15 mouse cellular contexts compared by ENCODE assay signal in the genomic region with DNA sequence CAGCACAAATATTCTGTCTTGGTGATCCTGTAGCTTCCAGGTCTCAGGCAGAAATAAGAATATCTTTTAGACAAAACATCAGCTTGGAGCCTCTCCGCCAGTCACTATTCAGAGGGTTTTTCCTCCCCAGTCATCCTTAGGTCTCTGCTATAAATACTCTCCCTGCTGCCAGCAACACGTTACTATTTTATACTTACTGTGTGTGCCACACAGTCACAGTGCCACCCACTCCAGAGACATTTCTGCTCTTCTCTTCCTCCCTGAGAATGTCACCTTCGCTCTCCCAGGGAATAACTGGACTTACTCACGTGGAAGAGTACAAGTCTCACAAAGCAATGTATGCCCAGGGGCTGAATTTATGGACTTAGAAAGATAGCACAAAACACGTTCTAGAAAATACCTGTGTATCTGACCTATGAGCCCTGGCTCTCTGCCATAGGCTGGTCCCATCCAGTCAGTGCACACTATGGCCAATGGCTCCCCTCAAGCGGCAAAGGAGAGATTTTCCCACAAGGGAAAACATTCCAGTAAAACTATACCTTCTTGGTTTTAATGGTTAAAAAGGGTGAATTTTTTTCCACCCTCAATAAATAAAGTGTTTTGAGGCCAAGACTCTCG.
A peak's percentile ranks its signal among the peaks of the same experiment; 100 is the strongest.
DNase-seq lines count a peak whose midpoint lies in the region; ATAC-seq and TF ChIP-seq lines count a peak whose summit lies in the region.
"Had no signal": no experiment of that assay in that cellular context is flagged by ENCODE, and none has a peak within 500 bp of the region (broad histone marks: within the 10 kb centered on the region; RNA-seq: fewer than 3 reads in every experiment).

No protein-coding gene starts in this region.

- H3K4me2 ChIP-seq in forebrain, postnatal 0 days (ENCODE audit: low read depth), result no peak overlapping the region
- no peak overlapping the region for H3K4me2 ChIP-seq in forebrain, embryonic 15.5 days (replicated peaks)
- H3K4me2 ChIP-seq: hindbrain, embryonic 13.5 days; liver, embryonic 13.5 days; lung, embryonic 14.5 days; stomach, embryonic 15.5 days had no signal

- H3K4me3 ChIP-seq in forebrain, postnatal 0 days (ENCODE audit: low read depth, low read length), result no peak overlapping the region
- H3K4me3 ChIP-seq in forebrain, embryonic 15.5 days, result no peak overlapping the region
- H3K4me3 ChIP-seq: embryonic facial prominence, embryonic 10.5 days; heart, embryonic 10.5 days; hindbrain, embryonic 13.5 days; liver, embryonic 13.5 days; stomach, embryonic 15.5 days had no signal

- no peaks in the 10 kb centered on the region for H3K36me3 ChIP-seq in forebrain, postnatal 0 days (ENCODE audit: insufficient read depth)
- H3K36me3 ChIP-seq in forebrain, embryonic 15.5 days, result no peaks in the 10 kb centered on the region
- H3K36me3 ChIP-seq: embryonic facial prominence, embryonic 10.5 days; heart, embryonic 10.5 days; hindbrain, embryonic 13.5 days; liver, embryonic 13.5 days; stomach, embryonic 15.5 days had no signal

- peaks cover 10% of the 10 kb centered on the region; the same call in 1 of the 2 replicates for H3K4me1 ChIP-seq in forebrain, postnatal 0 days (ENCODE audit: insufficient read depth)
- H3K4me1 ChIP-seq in forebrain, embryonic 15.5 days, result peaks cover 23% of the 10 kb centered on the region
- H3K4me1 ChIP-seq: liver, embryonic 13.5 days; stomach, embryonic 15.5 days had no signal

- no peaks in the 10 kb centered on the region for H3K9me3 ChIP-seq in forebrain, postnatal 0 days (ENCODE audit: low read length)
- no peaks in the 10 kb centered on the region for H3K9me3 ChIP-seq in forebrain, embryonic 15.5 days
- H3K9me3 ChIP-seq: embryonic facial prominence, embryonic 10.5 days; heart, embryonic 10.5 days; hindbrain, embryonic 13.5 days; liver, embryonic 13.5 days; stomach, embryonic 15.5 days had no signal

- H3K27me3 ChIP-seq in forebrain, postnatal 0 days (ENCODE audit: insufficient read depth, low read length), result no peaks in the 10 kb centered on the region
- H3K27me3 ChIP-seq in forebrain, embryonic 15.5 days, result no peaks in the 10 kb centered on the region
- H3K27me3 ChIP-seq: hindbrain, embryonic 13.5 days; liver, embryonic 13.5 days; stomach, embryonic 15.5 days had no signal

- ATAC-seq in forebrain, postnatal 0 days, result no peak
- ATAC-seq in forebrain, embryonic 15.5 days (replicated peaks), result no peak

- H3K9ac ChIP-seq in forebrain, postnatal 0 days, result no peak overlapping the region
- H3K9ac ChIP-seq in forebrain, embryonic 15.5 days (replicated peaks), result no peak overlapping the region
- H3K9ac ChIP-seq: hindbrain, embryonic 13.5 days; liver, embryonic 13.5 days; lung, embryonic 14.5 days; stomach, embryonic 15.5 days had no signal

- WGBS in forebrain, postnatal 0 days, result 49% methylated on average over 7 of the region's 7 CpGs
- 54% methylated on average over 7 of the region's 7 CpGs for WGBS in forebrain, embryonic 15.5 days

- peak overlapping the region; percentile 15; the same call in 1 of the 2 replicates for H3K27ac ChIP-seq in forebrain, postnatal 0 days (ENCODE audit: low read depth, low read length)
- H3K27ac ChIP-seq in forebrain, embryonic 15.5 days (replicated peaks), result no peak overlapping the region
- H3K27ac ChIP-seq: embryonic facial prominence, embryonic 10.5 days; liver, embryonic 13.5 days; stomach, embryonic 15.5 days had no signal

- no peak for TF ChIP-seq CTCF in forebrain, postnatal 0 days (IDR thresholded peaks at IDR 0.05; ENCODE audit: low read depth)

- intact Hi-C loops in left cerebral cortex, postnatal 14 days (cut with DNase I), result loop anchor here (10.0 kb wide), 1 partner anchor 412 kb away; no protein-coding TSS in a partner anchor
- intact Hi-C loops in left cerebral cortex, postnatal 4 days (cut with DNase I), result no loop called here

- DNase-seq in forebrain, postnatal 0 days, result peak; percentile 8
- peak; percentile 13 for DNase-seq in heart, postnatal 4 days
- no peak for DNase-seq in heart, adult 9 months (ENCODE audit: low spot score in 2 of 2)
- DNase-seq in left cerebral cortex, postnatal 14 days (ENCODE audit: low spot score in 2 of 2), result peak; percentile 36 to 45
- no peak for DNase-seq in left cerebral cortex, postnatal 4 days
- DNase-seq in right cerebral cortex, adult 2 months (ENCODE audit: low spot score in 2 of 2), result peak; percentile 31 to 43
- no peak for DNase-seq in right cerebral cortex, postnatal 36 days (ENCODE audit: low spot score in 2 of 2)
- DNase-seq: cerebellum, adult 9-10 months; liver, embryonic 13.5 days had no signal

Comparison
In these comparisons a context has a peak if more than half of its experiments do, and no peak if none do; other contexts are left out.
1. DNase-seq: peak in forebrain, postnatal 0 days (single experiment), heart, postnatal 4 days (single experiment), left cerebral cortex, postnatal 14 days (2 of 2) and right cerebral cortex, adult 2 months (2 of 2); none in heart, adult 9 months (0 of 2), left cerebral cortex, postnatal 4 days (single experiment) and right cerebral cortex, postnatal 36 days (0 of 2).